Mouse (Mus musculus) forebrain, embryonic 15.5 days (tissue): ENCODE measurements at regions not wholly inside any gene's neighbourhood (a gene's known extent, or its start where the extent isn't known, plus 50 kb on each side); places are given as distances from the start of the nearest gene placed in this dataset.
"Not testable (repeated sequence)": the region's sequence is repeated elsewhere in the genome, so short reads cannot be mapped to it uniquely, and the experiment has no call there.

ENCODE experiments used
- ATAC-seq: fragments of 200-750 bp; cut with Nextera tagmentation; replicated peaks from 2 replicates; pipeline ENCODE4 v1.8.0; 2017; ENCODE audit warnings: mild to moderate bottlenecking, moderate TSS enrichment, moderate library complexity
- H3K27ac ChIP-seq: fragments of 300-500 bp; sonication (generic); replicated peaks from 2 replicates; pipeline ENCODE4 v1.5.1; 2015; ENCODE audit warnings: mild to moderate bottlenecking, inconsistent platforms
- H3K27me3 ChIP-seq: fragments of 300-500 bp; sonication (generic); 2 replicates; pipeline ENCODE4 v1.6.1; 2015; ENCODE audit warnings: inconsistent platforms
- H3K36me3 ChIP-seq: fragments of 300-500 bp; sonication (generic); 2 replicates; pipeline ENCODE4 v1.6.1; 2015; ENCODE audit warnings: mild to moderate bottlenecking, inconsistent platforms
- H3K4me1 ChIP-seq: fragments of 300-500 bp; sonication (generic); 2 replicates; pipeline ENCODE4 v1.6.1; 2015; ENCODE audit warnings: inconsistent platforms
- H3K4me2 ChIP-seq: fragments of 300-500 bp; sonication (generic); replicated peaks from 2 replicates; pipeline ENCODE4 v1.6.1; 2015; ENCODE audit warnings: mild to moderate bottlenecking, inconsistent platforms
- H3K4me3 ChIP-seq: fragments of 300-500 bp; sonication (generic); 2 replicates; pipeline ENCODE4 v1.5.1; 2015; ENCODE audit warnings: mild to moderate bottlenecking, inconsistent platforms
- H3K9ac ChIP-seq: fragments of 300-500 bp; sonication (generic); replicated peaks from 2 replicates; pipeline ENCODE4 v1.6.1; 2015; ENCODE audit warnings: mild to moderate bottlenecking, inconsistent platforms
- H3K9me3 ChIP-seq: fragments of 300-500 bp; sonication (generic); 2 replicates; pipeline ENCODE4 v1.6.1; 2016; ENCODE audit warnings: inconsistent platforms
- WGBS: fragments of 180-500 bp; shearing (Covaris S2); methylation state at CpG from one replicate; pipeline ENCODE4 v1.1.7; 2015; ENCODE audit warnings: mixed read lengths; 5-methylcytosine and 5-hydroxymethylcytosine counted together

DNA sequence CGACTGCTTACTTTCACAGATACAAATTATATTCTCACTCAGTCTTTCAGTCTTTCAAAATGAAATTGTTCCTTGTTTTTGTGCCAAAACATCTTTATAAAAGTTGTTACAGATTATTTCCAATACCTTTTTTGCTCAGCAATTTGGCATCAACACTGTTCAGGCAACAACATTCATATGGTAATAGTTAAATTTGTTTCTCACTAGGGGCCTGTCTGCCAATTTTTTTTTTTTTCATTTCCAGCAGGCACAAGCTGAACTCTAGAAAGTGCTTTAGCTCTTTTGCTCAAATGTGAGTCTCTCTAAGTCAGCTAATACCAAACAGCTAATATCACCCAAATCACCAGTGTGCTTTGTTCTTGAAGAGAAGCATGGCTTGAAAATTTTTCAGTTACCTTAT, 199.4 kb downstream of the Antxr2 start:
- Histone ChIP-seq H3K36me3 (no peaks in the 10 kb centered on the region), H3K9ac (no peak overlapping the region), H3K27ac (no peak overlapping the region), H3K9me3 (no peaks in the 10 kb centered on the region), H3K4me3 (no peak overlapping the region), H3K4me2 (no peak overlapping the region), H3K4me1 (0 out of 2 replicates have a peak, but pooled peaks cover 7% of the 10 kb centered on the region), H3K27me3 (no peaks in the 10 kb centered on the region)
- no peak for ATAC-seq
- WGBS: 52% methylated on average over 1 of the region's 1 CpGs

DNA sequence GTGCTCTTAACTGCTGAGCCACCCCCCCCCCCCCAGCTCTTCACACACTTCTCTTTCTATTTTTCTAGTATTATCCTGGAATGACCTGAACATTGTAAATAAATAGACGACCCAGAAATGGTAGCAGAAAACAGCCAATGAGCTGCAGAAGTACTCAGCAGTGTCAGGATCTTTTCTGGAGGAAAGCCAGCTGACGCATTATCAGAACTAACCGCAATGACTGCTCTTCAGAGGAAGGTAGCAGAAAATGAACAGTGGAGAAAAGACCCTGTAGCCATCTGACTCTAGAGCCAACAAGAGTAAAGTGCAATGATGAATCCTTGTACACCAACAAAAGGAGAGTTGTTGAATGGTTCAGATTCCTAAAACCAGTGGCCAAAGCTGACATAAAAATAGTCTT, 213.4 kb downstream of the Antxr2 start:
- ATAC-seq: no peak
- Histone ChIP-seq H3K4me2 (no peak overlapping the region), H3K27me3 (no peaks in the 10 kb centered on the region), H3K36me3 (no peaks in the 10 kb centered on the region), H3K9me3 (no peaks in the 10 kb centered on the region), H3K9ac (no peak overlapping the region), H3K4me3 (no peak overlapping the region), H3K4me1 (no peaks in the 10 kb centered on the region), H3K27ac (no peak overlapping the region)
- WGBS: 80% methylated on average over 3 of the region's 3 CpGs

DNA sequence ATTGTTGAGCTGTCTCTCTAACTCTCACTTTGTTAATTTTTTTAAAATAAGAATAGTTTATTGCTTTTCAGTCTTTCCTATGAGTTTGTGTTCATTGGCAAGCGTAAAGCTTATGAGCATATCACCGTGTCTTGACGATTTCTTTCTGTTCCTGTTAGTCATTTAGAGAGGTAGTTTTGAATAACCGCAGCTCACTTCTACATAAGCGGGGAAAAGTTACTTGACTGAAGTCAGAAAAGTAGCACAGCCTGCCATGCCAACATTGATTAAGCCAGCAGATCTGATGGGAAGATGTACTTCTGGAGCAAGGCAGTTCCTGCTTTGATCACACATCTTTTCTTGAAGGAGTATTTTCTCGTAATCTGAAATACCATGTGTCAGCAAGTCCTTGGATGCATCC, 215.5 kb downstream of the Antxr2 start:
- Histone ChIP-seq H3K4me2 (no peak overlapping the region), H3K27me3 (no peaks in the 10 kb centered on the region), H3K4me1 (no peaks in the 10 kb centered on the region), H3K36me3 (no peaks in the 10 kb centered on the region), H3K9me3 (no peaks in the 10 kb centered on the region), H3K27ac (no peak overlapping the region), H3K4me3 (no peak overlapping the region), H3K9ac (no peak overlapping the region)
- ATAC-seq: no peak
- 81% methylated on average over 6 of the region's 6 CpGs for WGBS

DNA sequence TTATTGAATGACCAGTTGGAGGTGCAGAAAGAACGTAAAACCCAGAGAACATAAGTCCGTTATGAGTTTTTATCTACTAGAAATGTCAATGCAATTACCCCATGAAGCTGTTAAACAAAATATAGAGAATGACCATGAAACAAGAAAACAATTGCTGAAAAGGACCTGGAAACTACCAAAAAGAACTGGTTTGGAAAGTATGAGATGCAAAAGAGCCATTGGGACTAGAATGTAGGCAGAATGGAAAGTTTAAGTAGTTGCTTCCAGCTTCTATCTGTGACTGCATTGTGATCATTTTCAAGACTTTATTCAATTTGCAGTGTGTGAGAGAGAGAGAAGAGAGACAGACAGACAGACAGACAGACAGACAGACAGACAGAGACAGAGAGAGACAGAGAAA, 216.1 kb downstream of the Antxr2 start:
- H3K4me2 ChIP-seq: no peak overlapping the region
- H3K9me3 ChIP-seq: no peaks in the 10 kb centered on the region
- no peak overlapping the region for H3K9ac ChIP-seq
- H3K4me1 ChIP-seq: no peaks in the 10 kb centered on the region
- no peak overlapping the region for H3K4me3 ChIP-seq
- 98% methylated on average over 2 of the region's 2 CpGs for WGBS
- H3K36me3 ChIP-seq: no peaks in the 10 kb centered on the region
- ATAC-seq: no peak
- no peak overlapping the region for H3K27ac ChIP-seq
- no peaks in the 10 kb centered on the region for H3K27me3 ChIP-seq

DNA sequence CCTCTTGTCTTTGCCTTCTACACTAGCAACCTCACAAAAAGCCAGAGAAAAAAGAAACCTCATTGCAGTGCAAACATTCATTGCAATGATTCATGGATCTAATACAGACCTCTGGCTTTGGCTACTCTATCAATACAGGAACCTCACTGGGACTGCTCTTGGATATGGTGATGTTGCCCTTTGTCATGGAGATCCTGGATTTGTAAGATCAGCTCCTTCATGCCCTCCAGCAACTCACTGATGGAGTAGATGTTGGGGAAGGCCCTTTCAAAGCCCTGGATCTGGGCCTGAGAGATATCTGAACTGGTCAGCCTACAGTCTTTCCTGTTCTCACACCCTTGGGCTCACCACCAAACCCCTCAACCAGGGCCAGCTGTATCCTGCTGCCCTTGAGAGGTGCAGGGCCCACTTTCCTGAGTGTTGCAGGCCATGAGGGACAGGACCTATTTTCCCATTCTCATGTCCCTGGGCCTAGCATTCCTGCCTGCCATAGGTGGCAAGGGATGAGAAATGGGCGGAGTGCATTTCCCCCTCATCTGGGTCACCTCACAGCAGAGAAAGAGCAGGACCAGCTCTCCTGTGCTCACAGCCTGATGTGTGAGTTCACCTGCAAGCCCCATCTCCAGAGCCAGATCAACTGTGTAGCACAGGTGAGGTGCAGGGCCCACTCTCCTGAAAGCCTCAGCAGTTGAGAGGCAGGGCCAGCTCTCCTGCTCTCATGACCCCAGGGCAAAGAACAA, 218.1 kb downstream of the Antxr2 start:
- Histone ChIP-seq H3K4me2 (no peak overlapping the region), H3K9me3 (no peaks in the 10 kb centered on the region), H3K4me1 (no peaks in the 10 kb centered on the region), H3K4me3 (no peak overlapping the region), H3K9ac (no peak overlapping the region), H3K36me3 (no peaks in the 10 kb centered on the region), H3K27ac (no peak overlapping the region), H3K27me3 (no peaks in the 10 kb centered on the region)
- no peak for ATAC-seq
- WGBS: 88% methylated on average over 1 of the region's 1 CpGs

DNA sequence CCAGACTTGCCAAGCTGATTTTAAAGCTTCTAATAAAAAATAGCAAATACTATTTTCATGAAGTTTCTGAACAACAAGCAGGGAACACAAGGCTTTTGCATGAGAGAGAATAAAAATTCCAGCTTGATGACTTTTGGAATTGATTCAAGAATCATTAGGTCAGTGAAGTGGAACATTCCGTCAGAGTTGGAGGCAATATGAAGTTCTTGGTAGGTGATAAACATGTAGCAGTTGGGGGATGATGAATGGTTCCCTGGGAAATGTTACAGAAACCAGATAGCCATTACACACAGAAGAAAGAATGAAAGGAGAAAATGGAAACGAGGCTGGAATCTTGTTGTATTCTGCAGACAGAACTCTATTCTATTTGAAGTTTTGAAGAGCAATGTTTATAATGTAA, 221.8 kb downstream of the Antxr2 start:
- no peak for ATAC-seq
- 51% methylated on average over 2 of the region's 2 CpGs for WGBS

DNA sequence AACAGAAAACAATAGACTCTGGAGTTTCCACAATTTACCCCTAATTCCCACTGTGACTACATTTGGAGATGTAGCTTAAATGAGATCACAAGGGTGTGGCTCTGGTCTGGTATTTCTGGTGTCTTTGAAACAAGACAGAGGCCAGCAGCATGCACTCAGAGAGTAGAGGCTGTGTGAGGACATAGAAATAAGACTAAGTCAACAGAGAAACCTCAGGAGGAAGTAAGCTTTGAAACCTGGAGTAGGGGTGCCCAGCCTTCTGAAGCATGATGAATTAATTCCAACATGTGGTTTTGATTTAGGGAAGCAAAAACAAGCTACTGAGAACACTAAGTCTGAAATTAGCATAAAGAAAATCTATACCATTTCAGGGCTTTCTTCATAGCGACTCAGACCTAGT, 223.7 kb downstream of the Antxr2 start:
- no peaks in the 10 kb centered on the region for H3K9me3 ChIP-seq
- no peak for ATAC-seq
- no peak overlapping the region for H3K4me2 ChIP-seq
- no peak overlapping the region for H3K27ac ChIP-seq
- no peak overlapping the region for H3K4me3 ChIP-seq
- no peaks in the 10 kb centered on the region for H3K36me3 ChIP-seq
- no peak overlapping the region for H3K9ac ChIP-seq
- H3K27me3 ChIP-seq: no peaks in the 10 kb centered on the region
- no peaks in the 10 kb centered on the region for H3K4me1 ChIP-seq
- WGBS: 86% methylated on average over 1 of the region's 1 CpGs

More for the DNA sequence above, 221.8 kb downstream of the Antxr2 start:
- Histone ChIP-seq H3K27ac (no peak overlapping the region), H3K4me3 (no peak overlapping the region), H3K4me1 (no peaks in the 10 kb centered on the region), H3K27me3 (no peaks in the 10 kb centered on the region), H3K9me3 (no peaks in the 10 kb centered on the region), H3K36me3 (no peaks in the 10 kb centered on the region), H3K9ac (no peak overlapping the region), H3K4me2 (no peak overlapping the region)

DNA sequence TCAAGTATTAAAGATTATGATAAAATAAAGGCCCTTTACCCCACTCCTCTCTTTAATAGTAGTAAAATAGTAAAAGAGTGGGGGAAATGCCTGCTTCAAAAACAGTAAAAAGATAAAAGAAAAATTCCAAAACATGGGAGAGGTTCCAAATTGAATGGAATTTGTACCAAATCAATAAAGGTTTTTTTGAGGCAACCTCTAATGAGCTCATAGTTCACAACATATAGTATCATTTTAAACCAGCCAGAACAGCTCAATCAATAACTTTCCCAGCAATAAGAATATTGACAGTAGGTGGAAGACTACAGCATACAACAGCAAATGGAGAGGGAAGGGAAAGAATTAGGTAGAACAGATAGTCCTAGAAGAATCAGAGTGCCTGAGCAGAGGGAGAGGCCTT, 224.1 kb downstream of the Antxr2 start:
- no peak overlapping the region for H3K4me2 ChIP-seq
- no peak for ATAC-seq

DNA sequence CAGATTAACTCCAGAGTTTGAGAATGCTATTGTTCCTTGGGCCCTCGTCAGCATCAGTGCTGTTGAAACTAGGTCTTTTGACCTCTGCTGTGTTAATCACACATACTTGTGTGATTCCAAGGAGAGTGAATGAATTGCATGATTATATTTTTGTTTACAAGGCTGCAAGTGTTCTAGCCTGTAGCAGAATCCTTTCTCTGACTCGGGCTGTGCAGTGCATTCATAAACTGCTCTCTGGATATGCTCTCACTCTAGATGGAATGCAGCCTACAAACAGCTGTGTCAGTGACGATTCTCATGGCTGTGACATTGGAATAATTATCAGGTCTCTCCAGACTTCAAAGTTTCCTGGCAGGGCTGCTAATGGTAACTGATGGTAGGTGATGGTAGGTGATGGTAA, 230.8 kb downstream of the Antxr2 start:
- H3K4me3 ChIP-seq: no peak overlapping the region
- WGBS: 5% methylated on average over 3 of the region's 3 CpGs
- no peaks in the 10 kb centered on the region for H3K9me3 ChIP-seq
- no peak overlapping the region for H3K9ac ChIP-seq
- peaks cover 8% of the 10 kb centered on the region for H3K4me1 ChIP-seq
- no peaks in the 10 kb centered on the region for H3K36me3 ChIP-seq
- no peaks in the 10 kb centered on the region for H3K27me3 ChIP-seq
- ATAC-seq: peak; percentile 69; the same call in 1 of the 2 replicates
- H3K27ac ChIP-seq: 0 out of 2 replicates have a peak overlapping the region, but pooled peaks have one; percentile 19
- no peak overlapping the region for H3K4me2 ChIP-seq

More for the DNA sequence above, 224.1 kb downstream of the Antxr2 start:
- no peaks in the 10 kb centered on the region for H3K27me3 ChIP-seq
- no peaks in the 10 kb centered on the region for H3K4me1 ChIP-seq
- H3K9me3 ChIP-seq: no peaks in the 10 kb centered on the region
- H3K4me3 ChIP-seq: no peak overlapping the region
- H3K27ac ChIP-seq: no peak overlapping the region
- H3K9ac ChIP-seq: no peak overlapping the region
- no peaks in the 10 kb centered on the region for H3K36me3 ChIP-seq

DNA sequence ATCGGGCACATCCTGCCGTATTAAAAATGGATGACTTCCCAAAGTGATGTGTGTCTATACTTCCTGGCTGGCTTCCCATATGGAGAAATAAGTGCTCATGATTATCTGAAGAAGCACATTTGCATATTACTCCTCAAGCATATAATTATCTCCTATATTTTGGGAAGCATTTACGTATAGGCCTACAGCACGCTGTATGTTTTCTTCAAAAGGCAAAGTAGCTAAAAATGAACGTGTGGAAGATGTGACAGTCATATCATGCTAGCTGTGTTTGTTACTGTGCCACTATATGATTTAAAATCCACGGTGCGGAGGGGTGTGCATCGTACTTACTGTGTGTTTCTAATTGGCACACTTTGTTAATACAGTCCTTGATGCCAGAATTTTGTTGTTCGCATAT, 242.7 kb downstream of the Antxr2 start:
- 40% methylated on average over 9 of the region's 9 CpGs for WGBS
- Histone ChIP-seq H3K36me3 (no peaks in the 10 kb centered on the region), H3K4me3 (no peak overlapping the region), H3K9ac (no peak overlapping the region), H3K9me3 (no peaks in the 10 kb centered on the region), H3K4me2 (no peak overlapping the region), H3K4me1 (peaks cover 8% of the 10 kb centered on the region), H3K27ac (peak overlapping the region; percentile 59), H3K27me3 (no peaks in the 10 kb centered on the region)
- peak; percentile 60 for ATAC-seq

DNA sequence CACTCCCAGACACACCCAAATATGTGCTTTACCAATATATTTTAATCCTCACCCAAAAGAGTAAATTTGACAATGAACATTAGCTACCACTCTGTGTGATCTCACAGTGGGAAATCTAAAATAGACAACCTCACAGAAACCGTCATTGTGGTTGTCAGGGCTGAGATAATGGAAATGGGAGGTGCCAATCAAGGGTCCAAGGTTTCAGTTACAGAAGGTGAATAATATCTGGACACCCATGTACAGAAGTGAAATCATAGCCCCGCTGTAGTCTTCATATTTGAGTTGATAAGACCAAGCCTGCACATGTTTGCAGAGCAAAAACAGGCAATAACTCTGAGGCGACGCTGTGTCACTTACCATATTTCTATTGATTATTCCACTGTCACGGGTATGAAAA, 243.8 kb downstream of the Antxr2 start:
- H3K4me2 ChIP-seq: no peak overlapping the region
- 85% methylated on average over 5 of the region's 5 CpGs for WGBS
- no peaks in the 10 kb centered on the region for H3K9me3 ChIP-seq
- H3K27ac ChIP-seq: no peak overlapping the region
- ATAC-seq: no peak
- H3K4me3 ChIP-seq: no peak overlapping the region
- H3K9ac ChIP-seq: no peak overlapping the region
- peaks cover 8% of the 10 kb centered on the region for H3K4me1 ChIP-seq
- H3K27me3 ChIP-seq: no peaks in the 10 kb centered on the region
- H3K36me3 ChIP-seq: no peaks in the 10 kb centered on the region

DNA sequence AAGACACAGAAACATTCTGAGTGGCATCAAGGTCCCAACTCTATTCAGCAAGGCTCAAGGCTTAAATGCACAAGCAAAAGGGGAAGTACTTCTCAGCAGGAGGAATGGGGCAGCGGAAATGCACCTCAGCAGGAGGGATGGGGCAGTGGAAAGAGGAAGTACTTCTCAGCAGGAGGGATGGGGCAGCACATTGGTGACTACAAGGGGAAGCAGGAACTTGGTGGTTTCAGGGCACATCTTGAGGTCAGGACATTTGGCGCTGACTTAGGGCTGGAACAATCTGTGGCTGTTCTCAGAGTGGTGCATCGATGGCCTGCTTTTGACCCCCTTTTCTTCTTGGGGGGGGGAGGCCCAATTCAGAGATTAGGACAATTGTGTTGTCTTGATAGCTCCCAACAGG, 255.7 kb downstream of the Antxr2 start:
- H3K9ac ChIP-seq, H3K27me3 ChIP-seq, H3K4me2 ChIP-seq, H3K4me3 ChIP-seq, H3K9me3 ChIP-seq, H3K4me1 ChIP-seq, ATAC-seq, H3K36me3 ChIP-seq, H3K27ac ChIP-seq: not testable (repeated sequence)
- WGBS: 93% methylated on average over 3 of the region's 3 CpGs

DNA sequence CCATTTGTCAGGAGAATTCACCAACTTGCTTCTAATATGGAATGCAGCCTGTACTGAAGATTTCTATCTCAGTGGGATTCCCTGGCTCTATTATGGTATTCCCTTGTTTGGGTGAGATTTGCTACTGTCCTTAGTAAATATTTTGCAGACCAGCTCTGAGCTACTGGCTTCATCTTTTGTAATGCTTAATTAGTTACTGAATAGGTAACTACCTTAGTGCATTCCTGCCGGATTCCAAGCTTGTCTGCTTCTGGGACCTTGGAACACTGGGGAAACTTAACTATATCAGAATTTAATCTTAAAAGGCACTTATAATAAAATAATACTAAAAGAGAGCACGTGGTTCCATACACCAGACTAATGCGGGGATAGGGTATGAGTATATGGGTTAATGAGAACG, 257.4 kb downstream of the Antxr2 start:
- 69% methylated on average over 4 of the region's 4 CpGs for WGBS
- not testable (repeated sequence) for H3K4me2 ChIP-seq, H3K27ac ChIP-seq, H3K27me3 ChIP-seq, H3K36me3 ChIP-seq, H3K4me3 ChIP-seq, H3K4me1 ChIP-seq, H3K9me3 ChIP-seq, ATAC-seq, H3K9ac ChIP-seq
